Mouse (Mus musculus): ENCODE data around the gene Ddit4. TPM values are rescaled to one million over a fixed set of nuclear protein-coding genes. Genes with fewer than 3 reads are reported as not detected.

The Ddit4 gene
- 100 to 1,000 TPM in 1 of 2 experiments, 10 to 100 TPM in 1; 28.6 to 121 TPM for polyA plus RNA-seq (2012; fragmentation: generic; extraction: Trizol)

DNA sequence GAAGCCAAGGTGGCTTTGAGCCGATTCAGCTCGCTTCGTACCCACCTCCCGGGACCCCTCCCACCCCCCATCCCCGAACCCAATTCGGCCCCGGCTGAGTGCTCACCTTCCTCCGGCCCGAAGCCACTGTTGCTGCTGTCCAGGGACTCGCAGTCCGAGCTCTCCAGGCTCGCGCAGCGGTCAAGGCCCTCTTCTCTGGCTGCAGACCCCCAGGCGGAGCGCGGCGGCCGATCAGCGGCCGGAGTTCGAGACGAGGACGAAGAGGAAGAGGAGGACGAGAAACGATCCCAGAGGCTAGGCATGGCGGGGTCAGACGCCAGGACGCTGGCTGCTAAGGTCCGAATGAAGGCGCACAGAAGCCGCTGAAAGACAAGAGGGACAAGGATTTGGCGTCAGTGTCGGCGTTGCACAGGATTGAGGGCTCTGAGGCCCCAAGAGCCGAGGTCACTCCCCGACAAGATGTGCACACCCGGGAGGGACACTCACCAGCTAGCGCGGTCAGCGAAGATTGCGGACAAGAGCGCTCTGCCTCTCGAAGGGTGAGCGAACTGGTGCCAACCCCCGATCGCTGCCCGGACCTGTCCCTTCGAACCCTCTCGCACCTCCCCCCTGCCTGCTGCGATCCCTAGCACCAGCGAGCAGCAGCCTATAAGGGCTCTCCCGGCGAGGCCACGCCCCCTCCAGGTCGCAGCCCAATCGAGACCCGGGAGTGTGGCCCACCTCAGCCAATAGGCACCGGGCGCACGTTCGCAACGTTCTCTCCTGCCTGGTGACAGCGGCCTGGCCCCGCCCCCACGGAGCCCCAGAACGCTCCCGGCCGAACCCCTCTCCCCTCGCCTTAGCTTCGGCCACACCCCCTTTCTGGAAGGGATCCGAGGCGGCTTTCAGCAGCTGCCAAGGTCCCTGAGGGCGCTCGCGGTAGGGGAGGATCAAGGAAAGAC lies at the start of gene Ddit4:
Gene Ddit4 (minus strand): TSS at position 624 of the 941 bp plus-strand sequence.

Other genes with a start within 250 kb of the Ddit4 start
- 10 to 100 TPM; 72.4 to 93.1 TPM for gene Micu1, start 249.4 kb downstream of the Ddit4 start, polyA plus RNA-seq (2012; fragmentation: generic; extraction: Trizol)
- 10 to 100 TPM; 13.6 to 45.7 TPM for gene Dnajb12, start 72.3 kb downstream of the Ddit4 start, polyA plus RNA-seq (2012; fragmentation: generic; extraction: Trizol)
- gene Ascc1, start 51.0 kb upstream of the Ddit4 start, polyA plus RNA-seq (2012; fragmentation: generic; extraction: Trizol), result 10 to 100 TPM; 50.5 to 68.4 TPM
- 100 to 1,000 TPM in 1 of 2 experiments, 10 to 100 TPM in 1; 75.1 to 148 TPM for gene Anapc16, start 51.3 kb upstream of the Ddit4 start, polyA plus RNA-seq (2012; fragmentation: generic; extraction: Trizol)
- gene Spock2, start 154.4 kb upstream of the Ddit4 start, polyA plus RNA-seq (2012; fragmentation: generic; extraction: Trizol), result under 1 TPM in 1 of 2 experiments, not detected in 1; 0.12 TPM